Mouse (Mus musculus) lung, postnatal 0 days (tissue): ENCODE measurements at regions not wholly inside any gene's neighbourhood (a gene's known extent, or its start where the extent isn't known, plus 50 kb on each side); places are given as distances from the start of the nearest gene placed in this dataset.

Experiments
- ATAC-seq: fragments of 200-750 bp; cut with Nextera tagmentation; 2 replicates; pipeline ENCODE4 v1.8.0; 2017; ENCODE audit warnings: moderate library complexity
- DNase-seq: peaks from one replicate; pipeline ENCODE4 v3.0.0-alpha.2; 2016; ENCODE audit warnings: low spot score
- H3K27ac ChIP-seq: fragments of 300-500 bp; sonication (generic); 2 replicates; pipeline ENCODE4 v1.5.1; 2014; ENCODE audit warnings: antibody characterized with exemption, mild to moderate bottlenecking, low read length, mixed read lengths
- H3K27me3 ChIP-seq: fragments of 300-500 bp; sonication (generic); replicated peaks from 2 replicates; pipeline ENCODE4 v1.6.1; 2014; ENCODE audit warnings: low read length, mixed read lengths; ENCODE audit not compliant: insufficient read depth
- H3K36me3 ChIP-seq: fragments of 300-500 bp; sonication (generic); 2 replicates; pipeline ENCODE4 v1.6.1; 2014; ENCODE audit warnings: low read length, mixed read lengths; ENCODE audit not compliant: insufficient read depth
- H3K4me1 ChIP-seq: fragments of 300-500 bp; sonication (generic); 2 replicates; pipeline ENCODE4 v1.6.1; 2014; ENCODE audit warnings: antibody characterized with exemption, low read depth, low read length, mixed read lengths; ENCODE audit not compliant: insufficient read depth
- H3K4me2 ChIP-seq: fragments of 300-500 bp; sonication (generic); replicated peaks from 2 replicates; pipeline ENCODE4 v1.6.1; 2014; ENCODE audit warnings: low read depth, mild to moderate bottlenecking, low read length, moderate library complexity, mixed read lengths
- H3K4me3 ChIP-seq: fragments of 300-500 bp; sonication (generic); 2 replicates; pipeline ENCODE4 v1.5.1; 2014; ENCODE audit warnings: low read depth, low read length
- H3K9ac ChIP-seq: fragments of 300-500 bp; sonication (generic); replicated peaks from 2 replicates; pipeline ENCODE4 v1.6.1; 2014; ENCODE audit warnings: low read depth, mild to moderate bottlenecking
- H3K9me3 ChIP-seq: fragments of 300-500 bp; sonication (generic); 2 replicates; pipeline ENCODE4 v1.6.1; 2016; ENCODE audit warnings: low read length, mixed read lengths
- CTCF ChIP-seq: IDR thresholded peaks from 2 replicates; pipeline ENCODE4 v1.5.1; 2016; ENCODE audit warnings: antibody characterized with exemption, mild to moderate bottlenecking
- EP300 ChIP-seq: IDR thresholded peaks from 2 replicates; pipeline ENCODE4 v1.6.1; 2016; ENCODE audit warnings: antibody characterized with exemption, mild to moderate bottlenecking, control low read depth
- WGBS: fragments of 180-500 bp; shearing (Covaris S2); extraction: QIAGEN DNeasy Blood & Tissue Kit; methylation state at CpG from one replicate; pipeline ENCODE4 v1.1.7; 2014; 5-methylcytosine and 5-hydroxymethylcytosine counted together

DNA sequence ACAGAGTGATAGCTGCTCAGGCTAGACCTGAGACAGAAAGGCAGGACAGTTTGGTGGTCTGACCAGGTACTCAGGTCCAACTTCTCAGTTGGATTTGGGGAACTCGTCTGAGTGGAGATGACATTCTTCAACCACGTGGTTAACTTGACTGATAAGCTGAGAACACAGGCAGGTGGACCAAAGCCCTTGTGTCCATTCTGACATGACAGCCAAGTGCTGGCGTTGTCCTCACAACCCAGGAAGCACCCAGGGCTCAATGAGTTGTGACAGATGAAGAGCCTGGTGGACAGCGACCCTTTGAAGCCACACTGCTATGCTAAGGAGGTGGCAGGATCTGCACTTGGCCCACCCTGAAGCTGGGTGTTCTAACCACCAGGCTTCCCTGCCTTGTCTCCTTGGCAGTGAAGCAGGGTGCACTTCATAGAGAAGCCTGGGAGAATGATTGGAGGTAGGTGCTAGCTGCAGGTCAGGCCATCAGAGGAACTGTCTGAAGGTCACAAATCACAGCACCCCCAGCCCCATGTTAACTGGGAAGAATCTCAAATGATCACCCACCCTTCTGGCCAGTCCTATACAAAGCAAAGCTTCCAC is 87.6 kb downstream of the 1700001O22Rik start:
- H3K27ac ChIP-seq = peak overlapping the region; percentile 20; the same call in 1 of the 2 replicates
- no peaks in the 10 kb centered on the region for H3K27me3 ChIP-seq
- 51% methylated on average over 4 of the region's 4 CpGs for WGBS
- no peak for TF ChIP-seq EP300
- no peak for TF ChIP-seq CTCF
- DNase-seq (no peak), ATAC-seq (no peak)
- no peaks in the 10 kb centered on the region for H3K9me3 ChIP-seq
- no peak overlapping the region for H3K4me2 ChIP-seq
- H3K9ac ChIP-seq = no peak overlapping the region
- peaks cover 43% of the 10 kb centered on the region for H3K4me1 ChIP-seq
- H3K36me3 ChIP-seq = no peaks in the 10 kb centered on the region
- no peak overlapping the region for H3K4me3 ChIP-seq

DNA sequence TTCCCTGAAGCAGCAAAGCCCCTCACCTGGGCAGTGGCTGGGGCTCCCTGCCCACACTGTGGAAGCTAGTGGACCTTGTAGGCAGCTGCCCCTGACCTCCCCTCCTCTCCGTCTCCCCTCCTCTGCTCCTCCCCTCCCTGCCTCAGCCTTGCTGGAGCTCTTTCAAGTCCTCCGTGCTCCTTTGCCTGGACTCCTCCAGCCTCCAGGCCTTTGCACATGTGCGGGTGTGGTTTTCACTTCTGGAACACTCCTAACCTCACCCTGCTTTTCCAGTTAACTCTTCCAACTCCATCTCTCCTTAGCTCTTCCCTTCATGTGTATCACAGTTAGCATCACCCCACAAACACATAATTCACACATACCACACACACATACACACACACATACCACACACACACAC is 89.9 kb downstream of the 1700001O22Rik start:
- no peaks in the 10 kb centered on the region for H3K9me3 ChIP-seq
- H3K4me2 ChIP-seq = no peak overlapping the region
- WGBS = 14% methylated on average over 3 of the region's 3 CpGs
- H3K4me1 ChIP-seq = peaks cover 36% of the 10 kb centered on the region
- no peak overlapping the region for H3K4me3 ChIP-seq
- peak overlapping the region; percentile 85 for H3K27ac ChIP-seq
- no peak for ATAC-seq
- H3K36me3 ChIP-seq = no peaks in the 10 kb centered on the region
- TF ChIP-seq CTCF = no peak
- TF ChIP-seq EP300 = no peak
- DNase-seq = peak; percentile 65
- H3K27me3 ChIP-seq = no peaks in the 10 kb centered on the region
- H3K9ac ChIP-seq = no peak overlapping the region

DNA sequence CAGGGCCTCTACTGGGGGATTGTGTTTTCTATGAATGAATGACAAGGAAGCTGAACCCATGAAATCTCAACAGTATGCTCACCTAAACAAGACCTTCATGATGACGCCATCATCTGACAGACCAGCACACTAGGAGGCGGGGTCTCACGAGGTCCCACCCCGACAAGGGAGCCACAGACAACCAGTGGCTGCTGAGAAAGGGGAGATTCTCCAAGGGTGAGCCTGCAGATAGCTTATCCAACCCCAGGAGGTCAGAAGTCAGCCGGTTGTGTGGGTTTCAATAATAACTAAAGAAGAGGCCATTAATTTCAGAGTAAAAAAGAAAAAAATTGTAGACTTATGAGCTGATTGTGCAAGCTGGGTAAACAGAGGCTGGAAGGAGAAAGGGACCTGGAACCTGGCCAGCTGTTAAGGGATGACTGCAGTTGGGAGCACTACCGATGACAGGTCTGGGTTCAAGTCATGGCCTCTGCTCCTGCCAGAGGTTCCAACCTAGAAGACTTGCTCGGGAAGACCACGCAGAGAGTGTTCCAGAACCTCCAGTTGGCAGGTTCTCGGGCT is 90.5 kb downstream of the 1700001O22Rik start:
- Histone ChIP-seq H3K4me2 (no peak overlapping the region), H3K4me1 (peaks cover 36% of the 10 kb centered on the region)

DNA sequence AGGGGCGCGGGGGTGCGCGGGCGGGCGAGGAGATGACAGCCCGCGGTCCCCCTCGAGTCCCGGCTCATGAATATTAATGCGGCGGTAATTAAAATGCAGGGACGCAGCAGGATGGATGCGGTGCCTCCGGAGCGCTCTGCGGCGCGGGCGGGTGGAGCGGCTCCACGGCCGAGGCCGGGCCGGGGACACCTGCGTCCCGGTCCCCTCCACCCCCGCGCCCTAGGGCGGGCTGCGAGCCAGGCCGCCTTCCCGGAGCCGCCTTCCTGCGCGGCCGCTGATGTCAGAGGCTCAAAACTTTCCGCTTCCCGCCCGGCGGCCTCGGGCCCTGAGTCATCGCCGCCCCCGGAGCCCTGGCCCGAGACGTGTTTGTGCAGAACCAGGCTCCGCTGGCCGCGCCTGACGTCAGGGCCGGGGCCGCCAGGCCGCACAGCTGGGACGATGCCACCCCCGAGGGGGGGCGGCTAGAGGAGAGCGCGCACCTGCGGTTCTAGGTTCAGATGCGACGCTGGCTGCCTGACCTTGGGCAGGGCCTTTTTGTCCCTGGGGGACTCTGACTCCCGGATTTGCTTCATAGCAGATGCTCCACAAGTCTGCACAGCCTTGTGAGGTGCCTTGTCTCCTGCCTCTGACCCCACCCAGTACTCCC is 91.5 kb downstream of the 1700001O22Rik start:
- H3K4me2 ChIP-seq = peak overlapping the region; percentile 74

More for the DNA sequence above, 90.5 kb downstream of the 1700001O22Rik start:
- Histone ChIP-seq H3K9ac (no peak overlapping the region), H3K9me3 (no peaks in the 10 kb centered on the region), H3K36me3 (no peaks in the 10 kb centered on the region), H3K27ac (peak overlapping the region; percentile 85), H3K4me3 (no peak overlapping the region), H3K27me3 (no peaks in the 10 kb centered on the region)
- DNase-seq (peak; percentile 40), ATAC-seq (no peak)
- 45% methylated on average over 9 of the region's 9 CpGs for WGBS
- no peak for TF ChIP-seq CTCF
- no peak for TF ChIP-seq EP300

DNA sequence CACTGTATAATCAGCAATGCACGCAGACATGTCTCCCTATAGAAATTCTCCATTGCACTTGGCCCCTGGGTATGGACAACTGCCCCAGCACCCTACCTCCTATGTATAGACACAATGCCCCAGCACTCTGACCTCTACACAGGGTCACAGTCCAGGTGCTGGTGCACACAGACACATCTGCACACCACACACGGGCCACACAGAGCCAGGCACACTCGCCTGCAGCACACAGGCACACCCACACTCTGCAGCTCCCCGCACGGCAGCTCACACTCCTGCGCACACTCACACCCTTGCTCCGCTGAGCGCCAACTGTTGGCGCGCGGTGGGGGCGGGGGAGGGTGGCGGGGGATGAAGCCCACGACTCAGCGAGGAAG is 92.0 kb downstream of the 1700001O22Rik start:
- no peaks in the 10 kb centered on the region for H3K27me3 ChIP-seq
- peak overlapping the region; percentile 37 for H3K4me3 ChIP-seq
- ATAC-seq = 0 out of 2 replicates have a peak, but pooled peaks have one; percentile 5
- peaks cover 30% of the 10 kb centered on the region for H3K4me1 ChIP-seq
- H3K4me2 ChIP-seq = peak overlapping the region; percentile 74
- TF ChIP-seq CTCF = no peak
- H3K9ac ChIP-seq = peak overlapping the region; percentile 63
- peak; percentile 46 for DNase-seq
- H3K9me3 ChIP-seq = no peaks in the 10 kb centered on the region
- H3K27ac ChIP-seq = peak overlapping the region; percentile 85
- no peaks in the 10 kb centered on the region for H3K36me3 ChIP-seq
- WGBS = 4% methylated on average over 14 of the region's 15 CpGs

More for the DNA sequence above, 91.5 kb downstream of the 1700001O22Rik start:
- DNase-seq (peak; percentile 96), ATAC-seq (peak; percentile 71)
- TF ChIP-seq EP300 (peak; percentile 16; the same call in 1 of the 2 replicates), CTCF (no peak)
- Histone ChIP-seq H3K4me3 (peak overlapping the region; percentile 37), H3K9me3 (no peaks in the 10 kb centered on the region), H3K4me1 (peaks cover 33% of the 10 kb centered on the region), H3K27me3 (no peaks in the 10 kb centered on the region), H3K9ac (peak overlapping the region; percentile 63), H3K36me3 (no peaks in the 10 kb centered on the region), H3K27ac (peak overlapping the region; percentile 85)
- WGBS = under 1% methylated on average over 46 of the region's 63 CpGs

DNA sequence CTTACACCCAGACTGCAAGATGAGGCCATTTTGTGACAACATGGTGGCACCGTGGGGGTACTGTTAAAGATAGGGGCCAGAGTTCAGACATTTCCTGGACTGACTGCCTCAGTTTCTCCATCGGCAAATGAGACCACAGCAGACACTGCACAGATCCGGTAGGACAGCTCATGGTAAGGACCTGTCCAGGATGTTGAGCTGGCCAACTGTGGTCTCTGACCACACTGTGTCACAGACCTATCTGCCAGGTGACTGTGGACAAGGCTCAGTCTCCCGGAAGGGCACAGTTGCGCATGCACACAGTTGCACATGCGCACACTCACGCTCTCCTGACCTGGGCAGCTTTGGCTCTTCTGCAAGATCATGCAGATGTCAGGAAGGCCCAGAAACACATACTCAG is 92.6 kb downstream of the 1700001O22Rik start:
- Histone ChIP-seq H3K36me3 (no peaks in the 10 kb centered on the region), H3K4me1 (peaks cover 28% of the 10 kb centered on the region; the same call in 1 of the 2 replicates), H3K9ac (no peak overlapping the region), H3K4me3 (no peak overlapping the region), H3K4me2 (no peak overlapping the region), H3K27me3 (no peaks in the 10 kb centered on the region), H3K9me3 (no peaks in the 10 kb centered on the region), H3K27ac (peak overlapping the region; percentile 85; the same call in 1 of the 2 replicates)
- ATAC-seq = no peak
- TF ChIP-seq CTCF (no peak), EP300 (no peak)
- 94% methylated on average over 7 of the region's 7 CpGs for WGBS
- DNase-seq = no peak
